Mouse (Mus musculus): ENCODE measurements around the gene Omg. TPM values are rescaled to one million over a fixed set of nuclear protein-coding genes. Genes with fewer than 3 reads are reported as not detected.

The Omg gene
- polyA plus RNA-seq, 1 experiment from 2014 or later: 0.12 TPM

DNA sequence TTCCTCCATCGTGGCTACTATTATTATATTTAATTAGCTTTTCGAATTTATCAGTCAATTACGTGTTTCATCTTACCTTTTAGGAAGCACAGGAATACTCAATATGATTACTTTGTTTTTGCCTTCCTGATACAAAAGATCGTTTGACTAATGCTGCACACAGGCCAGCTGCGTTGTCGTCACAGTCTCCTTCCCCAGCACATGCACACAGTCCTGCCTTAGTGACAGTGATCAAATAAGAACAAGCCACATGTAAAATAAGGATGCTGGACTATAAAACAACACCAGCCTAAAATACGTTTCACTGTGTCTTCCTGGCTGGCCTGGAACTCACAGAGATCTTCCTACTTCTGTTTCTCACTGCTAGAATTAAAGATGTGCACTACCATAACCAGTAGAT lies 622 bp upstream of the Omg start:
- 87% methylated on average over 7 of the region's 7 CpGs for WGBS
- Histone ChIP-seq H3K4me3 (ENCODE audit: low read depth, low read length) (no peak overlapping the region), H3K9ac (ENCODE audit: low read depth, low read length) (no peak overlapping the region), H3K4me1 (replicated peaks; ENCODE audit: control insufficient read depth, insufficient read depth, low read length) (peaks cover 3% of the 10 kb centered on the region; the same call in 1 of the 2 replicates), H3K27ac (ENCODE audit: low read depth, low read length) (no peak overlapping the region), H3K27me3 (replicated peaks; ENCODE audit: control insufficient read depth, insufficient read depth, low read length) (no peaks in the 10 kb centered on the region), H3K9me3 (ENCODE audit: control insufficient read depth, low read length) (no peaks in the 10 kb centered on the region), H3K4me2 (no peak overlapping the region), H3K36me3 (ENCODE audit: control insufficient read depth, insufficient read depth, low read length) (no peaks in the 10 kb centered on the region)
- ATAC-seq (replicated peaks; ENCODE audit: low FRiP score): no peak
- DNase-seq (ENCODE audit: low spot score): no peak

- Histone ChIP-seq H3K36me3 (ENCODE audit: control insufficient read depth, insufficient read depth, low read length) (no peaks in the 10 kb centered on the region), H3K4me2 (no peak overlapping the region), H3K27me3 (replicated peaks; ENCODE audit: control insufficient read depth, insufficient read depth, low read length) (no peaks in the 10 kb centered on the region), H3K9ac (ENCODE audit: low read depth, low read length) (no peak overlapping the region), H3K4me1 (replicated peaks; ENCODE audit: control insufficient read depth, insufficient read depth, low read length) (peaks cover 3% of the 10 kb centered on the region; the same call in 1 of the 2 replicates), H3K27ac (ENCODE audit: low read depth, low read length) (no peak overlapping the region), H3K9me3 (ENCODE audit: control insufficient read depth, low read length) (no peaks in the 10 kb centered on the region), H3K4me3 (ENCODE audit: low read depth, low read length) (no peak overlapping the region)
- WGBS: 81% methylated on average over 2 of the region's 2 CpGs
- DNase-seq (ENCODE audit: low spot score) (no peak), ATAC-seq (replicated peaks; ENCODE audit: low FRiP score) (no peak)
These were observed 967 bp downstream of the Omg start for GRCm38 (mm10) chr11:79502917-79503316.

DNA sequence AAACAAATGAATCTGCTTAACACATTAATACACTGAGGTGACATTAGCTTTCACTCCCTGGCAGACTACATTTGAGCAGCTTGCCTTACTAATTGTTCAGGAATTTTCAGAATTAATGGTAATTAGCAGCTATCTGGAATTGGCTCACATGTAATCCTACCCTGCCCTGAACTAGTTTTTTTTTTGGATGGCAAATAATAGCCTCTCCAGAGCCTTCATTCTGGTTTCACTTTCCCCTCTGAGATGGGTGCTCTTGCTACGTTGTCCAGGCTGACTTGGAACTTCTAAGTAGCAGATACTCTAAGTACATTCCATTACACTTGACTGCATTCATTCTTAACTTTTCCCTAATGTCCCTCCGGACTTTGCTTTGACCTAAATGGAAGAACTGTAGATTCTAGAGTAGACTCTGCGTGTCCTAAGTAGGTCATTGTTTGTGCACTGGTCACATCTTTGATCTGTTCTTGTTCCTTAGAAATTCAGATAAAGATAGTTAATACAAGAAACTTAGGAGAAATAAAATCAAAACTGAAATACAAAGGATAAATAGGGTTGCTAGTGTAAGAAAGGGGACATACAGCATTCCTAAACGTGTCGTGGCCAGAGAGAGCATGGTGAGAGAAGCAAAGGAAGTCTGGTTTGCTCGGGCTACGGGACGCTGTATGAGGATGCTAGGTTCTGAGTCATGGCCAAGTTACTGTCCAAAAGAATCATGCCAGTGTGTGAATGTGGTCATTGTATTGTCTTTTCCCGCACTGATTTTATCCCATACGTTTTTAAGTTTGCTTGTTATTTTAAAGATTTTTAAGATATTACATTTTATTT lies 8.7 kb downstream of the Omg start:
- no peak overlapping the region for H3K4me2 ChIP-seq
- DNase-seq (ENCODE audit: low spot score): no peak
- H3K4me1 ChIP-seq (replicated peaks; ENCODE audit: control insufficient read depth, insufficient read depth, low read length): no peaks in the 10 kb centered on the region
- H3K27ac ChIP-seq (ENCODE audit: low read depth, low read length): no peak overlapping the region
- WGBS: 83% methylated on average over 10 of the region's 10 CpGs
- no peak overlapping the region for H3K9ac ChIP-seq (ENCODE audit: low read depth, low read length)
- no peaks in the 10 kb centered on the region for H3K27me3 ChIP-seq (replicated peaks; ENCODE audit: control insufficient read depth, insufficient read depth, low read length)
- no peaks in the 10 kb centered on the region for H3K36me3 ChIP-seq (ENCODE audit: control insufficient read depth, insufficient read depth, low read length)
- H3K4me3 ChIP-seq (ENCODE audit: low read depth, low read length): no peak overlapping the region
- ATAC-seq (replicated peaks; ENCODE audit: low FRiP score): no peak
- no peaks in the 10 kb centered on the region for H3K9me3 ChIP-seq (ENCODE audit: control insufficient read depth, low read length)

DNA sequence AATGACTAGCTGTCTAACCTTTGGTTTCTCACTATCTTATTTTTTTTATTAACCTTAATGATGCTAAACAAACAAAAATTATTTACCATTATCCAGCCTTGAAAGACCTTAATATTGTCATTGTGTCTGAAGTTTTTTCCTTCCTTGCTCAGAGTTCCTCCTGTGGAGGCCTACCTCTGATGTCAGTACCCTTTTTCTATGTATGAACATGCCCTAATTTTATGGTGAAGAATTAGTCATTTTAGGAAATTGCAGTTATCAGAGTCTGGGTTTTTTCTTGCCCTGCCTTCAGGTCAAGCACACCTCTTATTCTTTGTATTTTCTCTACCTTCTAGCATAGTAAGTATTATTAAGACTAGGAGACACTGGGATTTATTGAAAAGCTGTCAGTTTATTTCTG lies 19.2 kb downstream of the Omg start:
- no peak overlapping the region for H3K9ac ChIP-seq (ENCODE audit: low read depth, low read length)
- ATAC-seq (replicated peaks; ENCODE audit: low FRiP score): no peak

GRCm38 (mm10) chr11:79483876-79484528 lies 19.9 kb downstream of the Omg start:
- DNase-seq (ENCODE audit: low spot score): no peak

More for the DNA sequence above, 19.2 kb downstream of the Omg start:
- Histone ChIP-seq H3K36me3 (ENCODE audit: control insufficient read depth, insufficient read depth, low read length) (peaks cover 6% of the 10 kb centered on the region; the same call in 1 of the 2 replicates), H3K27me3 (replicated peaks; ENCODE audit: control insufficient read depth, insufficient read depth, low read length) (no peaks in the 10 kb centered on the region), H3K4me2 (no peak overlapping the region), H3K4me3 (ENCODE audit: low read depth, low read length) (no peak overlapping the region), H3K9me3 (ENCODE audit: control insufficient read depth, low read length) (no peaks in the 10 kb centered on the region), H3K27ac (ENCODE audit: low read depth, low read length) (no peak overlapping the region), H3K4me1 (replicated peaks; ENCODE audit: control insufficient read depth, insufficient read depth, low read length) (no peaks in the 10 kb centered on the region)
- DNase-seq (ENCODE audit: low spot score): no peak

GRCm38 (mm10) chr11:79483392-79483791 lies 20.5 kb downstream of the Omg start:
- ATAC-seq (replicated peaks; ENCODE audit: low FRiP score): no peak
- H3K4me1 ChIP-seq (replicated peaks; ENCODE audit: control insufficient read depth, insufficient read depth, low read length): no peaks in the 10 kb centered on the region
- H3K4me3 ChIP-seq (ENCODE audit: low read depth, low read length): no peak overlapping the region
- no peak overlapping the region for H3K4me2 ChIP-seq
- 91% methylated on average over 6 of the region's 6 CpGs for WGBS
- H3K36me3 ChIP-seq (ENCODE audit: control insufficient read depth, insufficient read depth, low read length): peaks cover 6% of the 10 kb centered on the region; the same call in 1 of the 2 replicates
- H3K9me3 ChIP-seq (ENCODE audit: control insufficient read depth, low read length): no peaks in the 10 kb centered on the region
- H3K27me3 ChIP-seq (replicated peaks; ENCODE audit: control insufficient read depth, insufficient read depth, low read length): no peaks in the 10 kb centered on the region
- H3K9ac ChIP-seq (ENCODE audit: low read depth, low read length): no peak overlapping the region
- H3K27ac ChIP-seq (ENCODE audit: low read depth, low read length): no peak overlapping the region
- no peak for DNase-seq (ENCODE audit: low spot score)

More at GRCm38 (mm10) chr11:79483876-79484528, 19.9 kb downstream of the Omg start:
- Histone ChIP-seq H3K36me3 (ENCODE audit: control insufficient read depth, insufficient read depth, low read length) (peaks cover 6% of the 10 kb centered on the region; the same call in 1 of the 2 replicates), H3K9ac (ENCODE audit: low read depth, low read length) (no peak overlapping the region), H3K9me3 (ENCODE audit: control insufficient read depth, low read length) (no peaks in the 10 kb centered on the region), H3K4me3 (ENCODE audit: low read depth, low read length) (no peak overlapping the region), H3K4me2 (no peak overlapping the region), H3K4me1 (replicated peaks; ENCODE audit: control insufficient read depth, insufficient read depth, low read length) (no peaks in the 10 kb centered on the region), H3K27me3 (replicated peaks; ENCODE audit: control insufficient read depth, insufficient read depth, low read length) (no peaks in the 10 kb centered on the region), H3K27ac (ENCODE audit: low read depth, low read length) (no peak overlapping the region)
- no peak for ATAC-seq (replicated peaks; ENCODE audit: low FRiP score)
- WGBS: 81% methylated on average over 7 of the region's 7 CpGs

DNA sequence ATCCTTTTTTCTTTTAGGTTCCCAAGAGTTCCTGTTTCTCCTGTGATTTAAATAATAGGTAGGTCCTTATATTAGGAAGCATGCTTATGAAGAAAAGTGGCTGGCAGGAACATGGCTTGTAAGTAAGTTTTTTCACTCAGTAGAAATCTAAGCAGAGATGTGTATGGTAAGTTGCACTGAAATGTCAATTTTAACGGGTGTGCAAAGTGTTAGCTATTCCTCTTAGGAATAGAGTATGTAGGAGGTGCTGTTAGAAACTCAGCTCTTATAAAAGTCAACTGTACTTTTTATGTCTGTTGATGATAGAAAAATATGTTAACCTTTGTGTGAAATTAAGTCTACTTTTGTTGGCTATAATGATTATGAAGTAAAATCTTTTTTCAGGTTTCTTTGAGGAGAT lies 35.8 kb downstream of the Omg start:
- 86% methylated on average over 1 of the region's 1 CpGs for WGBS
- H3K36me3 ChIP-seq (ENCODE audit: control insufficient read depth, insufficient read depth, low read length): peaks cover 3% of the 10 kb centered on the region; the same call in 1 of the 2 replicates
- no peak for ATAC-seq (replicated peaks; ENCODE audit: low FRiP score)
- H3K4me1 ChIP-seq (replicated peaks; ENCODE audit: control insufficient read depth, insufficient read depth, low read length): no peaks in the 10 kb centered on the region
- no peak overlapping the region for H3K9ac ChIP-seq (ENCODE audit: low read depth, low read length)
- no peaks in the 10 kb centered on the region for H3K27me3 ChIP-seq (replicated peaks; ENCODE audit: control insufficient read depth, insufficient read depth, low read length)
- H3K9me3 ChIP-seq (ENCODE audit: control insufficient read depth, low read length): no peaks in the 10 kb centered on the region
- DNase-seq (ENCODE audit: low spot score): no peak
- H3K4me2 ChIP-seq: no peak overlapping the region
- no peak overlapping the region for H3K27ac ChIP-seq (ENCODE audit: low read depth, low read length)
- H3K4me3 ChIP-seq (ENCODE audit: low read depth, low read length): no peak overlapping the region

DNA sequence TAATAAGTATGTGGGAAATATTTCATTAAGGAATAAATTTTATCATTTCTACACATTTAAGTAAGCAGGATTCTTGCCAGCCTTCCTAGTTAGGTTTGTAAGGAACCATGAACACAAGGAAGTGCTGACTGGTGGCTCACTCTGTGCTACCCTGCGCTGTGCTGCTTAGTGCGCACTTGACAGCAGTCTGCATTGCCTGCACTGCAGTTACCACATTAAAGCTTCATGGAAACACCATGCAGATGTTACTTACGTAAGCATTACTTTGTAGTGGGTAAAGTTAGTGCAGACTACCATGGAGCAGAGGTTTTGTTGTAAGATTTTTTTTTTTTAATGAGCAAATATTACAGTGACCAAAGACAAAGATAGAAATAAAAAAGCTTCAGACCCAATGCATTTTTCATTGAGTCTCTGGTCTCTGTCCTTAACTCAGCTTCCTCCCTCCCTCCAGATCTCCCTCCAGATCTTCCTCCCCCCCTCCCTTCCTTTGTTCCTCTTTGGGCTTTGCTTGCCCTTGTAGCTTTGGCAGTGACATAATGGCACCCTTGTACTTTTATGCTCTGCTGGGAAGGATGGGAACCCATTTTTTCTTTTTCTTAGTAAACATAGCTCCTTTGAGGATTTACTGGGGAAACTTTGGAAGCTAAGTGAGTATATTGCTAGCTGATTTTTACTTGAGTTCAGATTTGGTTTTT lies 43.0 kb downstream of the Omg start:
- H3K9ac ChIP-seq (ENCODE audit: low read depth, low read length): no peak overlapping the region
- peaks cover 11% of the 10 kb centered on the region; the same call in 1 of the 2 replicates for H3K36me3 ChIP-seq (ENCODE audit: control insufficient read depth, insufficient read depth, low read length)
- H3K27me3 ChIP-seq (replicated peaks; ENCODE audit: control insufficient read depth, insufficient read depth, low read length): no peaks in the 10 kb centered on the region
- ATAC-seq (replicated peaks; ENCODE audit: low FRiP score) (no peak), DNase-seq (ENCODE audit: low spot score) (no peak)
- H3K9me3 ChIP-seq (ENCODE audit: control insufficient read depth, low read length): no peaks in the 10 kb centered on the region
- no peak overlapping the region for H3K4me3 ChIP-seq (ENCODE audit: low read depth, low read length)
- no peak overlapping the region for H3K27ac ChIP-seq (ENCODE audit: low read depth, low read length)
- 85% methylated on average over 3 of the region's 3 CpGs for WGBS
- H3K4me2 ChIP-seq: no peak overlapping the region
- no peaks in the 10 kb centered on the region for H3K4me1 ChIP-seq (replicated peaks; ENCODE audit: control insufficient read depth, insufficient read depth, low read length)
